Mouse (Mus musculus) CH12F3 (cell line): Measurements from ENCODE around the gene Xrn2.
"Not testable (repeated sequence)": the region's sequence is repeated elsewhere in the genome, so short reads cannot be mapped to it uniquely, and the experiment has no call there.

ENCODE experiments used
- in situ Hi-C: fragments of 300-500 bp; cut with MboI; formaldehyde crosslinking; loops from 2 replicates; pipeline ENCODE4 v1.14.3; 2020; ENCODE audit warnings: low sequenced_read_pairs

The Xrn2 gene

GRCm38 (mm10) chr2:147012623-147013184, at the start of gene Xrn2:
TSS of gene Xrn2 (plus strand) at chr2:147012996.
- in situ Hi-C loops: no loop called here

GRCm38 (mm10) chr2:146975024-146975423, 37.8 kb upstream of the Xrn2 start:
- in situ Hi-C loops: no loop called here

- in situ Hi-C loops: no loop called here
Observed at GRCm38 (mm10) chr2:146975453-146976028, 37.3 kb upstream of the Xrn2 start.

- in situ Hi-C loops: no loop called here
Observed at GRCm38 (mm10) chr2:146982786-146983185, 30.0 kb upstream of the Xrn2 start.

GRCm38 (mm10) chr2:146984831-146985230, 28.0 kb upstream of the Xrn2 start:
- in situ Hi-C loops: no loop called here

GRCm38 (mm10) chr2:146985807-146986206, 27.0 kb upstream of the Xrn2 start:
- in situ Hi-C loops: no loop called here

GRCm38 (mm10) chr2:146986429-146986828, 26.4 kb upstream of the Xrn2 start:
- in situ Hi-C loops: no loop called here

GRCm38 (mm10) chr2:147007265-147007664, 5.5 kb upstream of the Xrn2 start:
- in situ Hi-C loops: no loop called here

- in situ Hi-C loops: no loop called here
Observed at GRCm38 (mm10) chr2:147009084-147009483, 3.7 kb upstream of the Xrn2 start.

GRCm38 (mm10) chr2:147010141-147010540, 2.7 kb upstream of the Xrn2 start:
- in situ Hi-C loops: no loop called here

- in situ Hi-C loops: no loop called here
Observed at GRCm38 (mm10) chr2:147010952-147011351, 1.8 kb upstream of the Xrn2 start.

- in situ Hi-C loops: no loop called here
Observed at GRCm38 (mm10) chr2:147011474-147012140, 1.2 kb upstream of the Xrn2 start.

- in situ Hi-C loops: no loop called here
Observed at GRCm38 (mm10) chr2:147012141-147012622, 614 bp upstream of the Xrn2 start.

GRCm38 (mm10) chr2:147013194-147013969, 586 bp downstream of the Xrn2 start:
- in situ Hi-C loops: no loop called here

- in situ Hi-C loops: no loop called here
Observed at GRCm38 (mm10) chr2:147014101-147014886, 1.5 kb downstream of the Xrn2 start.

GRCm38 (mm10) chr2:147022041-147022440, 9.2 kb downstream of the Xrn2 start:
- in situ Hi-C loops: not testable (repeated sequence)

GRCm38 (mm10) chr2:147023067-147023466, 10.3 kb downstream of the Xrn2 start:
- in situ Hi-C loops: no loop called here

GRCm38 (mm10) chr2:147023560-147023959, 10.8 kb downstream of the Xrn2 start:
- in situ Hi-C loops: no loop called here

- in situ Hi-C loops: no loop called here
Observed at GRCm38 (mm10) chr2:147033065-147033464, 20.3 kb downstream of the Xrn2 start.

- in situ Hi-C loops: no loop called here
Observed at GRCm38 (mm10) chr2:147035864-147036263, 23.1 kb downstream of the Xrn2 start.

GRCm38 (mm10) chr2:147047051-147047450, 34.3 kb downstream of the Xrn2 start:
- in situ Hi-C loops: no loop called here
